Mouse (Mus musculus): ENCODE data around the gene Cdk2ap2. TPM values are rescaled to one million over a fixed set of nuclear protein-coding genes. Genes with fewer than 3 reads are reported as not detected.
"Not testable (repeated sequence)": the region's sequence is repeated elsewhere in the genome, so short reads cannot be mapped to it uniquely, and the experiment has no call there.

Cdk2ap2 gene
- total RNA-seq, 2 experiments from 2014 or later, result 17.8 to 23.4 TPM

GRCm38 (mm10) chr19:4117006-4117405 lies 20.0 kb downstream of the Cdk2ap2 start:
- no peak for DNase-seq

GRCm38 (mm10) chr19:4118350-4118749 lies 21.4 kb downstream of the Cdk2ap2 start:
- no peak for DNase-seq

GRCm38 (mm10) chr19:4119716-4120487 lies 22.9 kb downstream of the Cdk2ap2 start:
- no peak for DNase-seq

DNA sequence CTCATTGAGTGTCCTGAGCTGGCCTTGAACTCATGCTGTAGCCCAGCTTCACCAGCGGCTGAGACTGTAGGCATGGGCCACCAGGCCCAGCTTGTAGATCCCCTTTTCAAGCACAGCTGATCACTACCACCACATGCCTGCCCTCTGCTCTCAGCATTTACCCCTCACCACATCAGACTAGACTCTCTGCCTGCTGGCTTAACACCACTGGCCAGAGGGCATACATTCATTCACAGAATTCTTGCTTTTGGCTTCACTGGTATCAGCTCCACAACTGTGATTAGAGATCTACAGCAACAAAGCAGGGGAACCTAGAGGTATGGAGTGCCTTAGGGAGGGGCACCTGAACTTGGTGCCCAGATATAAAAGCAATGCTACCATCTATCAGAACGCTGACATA lies 23.5 kb downstream of the Cdk2ap2 start:
- DNase-seq, result no peak

DNA sequence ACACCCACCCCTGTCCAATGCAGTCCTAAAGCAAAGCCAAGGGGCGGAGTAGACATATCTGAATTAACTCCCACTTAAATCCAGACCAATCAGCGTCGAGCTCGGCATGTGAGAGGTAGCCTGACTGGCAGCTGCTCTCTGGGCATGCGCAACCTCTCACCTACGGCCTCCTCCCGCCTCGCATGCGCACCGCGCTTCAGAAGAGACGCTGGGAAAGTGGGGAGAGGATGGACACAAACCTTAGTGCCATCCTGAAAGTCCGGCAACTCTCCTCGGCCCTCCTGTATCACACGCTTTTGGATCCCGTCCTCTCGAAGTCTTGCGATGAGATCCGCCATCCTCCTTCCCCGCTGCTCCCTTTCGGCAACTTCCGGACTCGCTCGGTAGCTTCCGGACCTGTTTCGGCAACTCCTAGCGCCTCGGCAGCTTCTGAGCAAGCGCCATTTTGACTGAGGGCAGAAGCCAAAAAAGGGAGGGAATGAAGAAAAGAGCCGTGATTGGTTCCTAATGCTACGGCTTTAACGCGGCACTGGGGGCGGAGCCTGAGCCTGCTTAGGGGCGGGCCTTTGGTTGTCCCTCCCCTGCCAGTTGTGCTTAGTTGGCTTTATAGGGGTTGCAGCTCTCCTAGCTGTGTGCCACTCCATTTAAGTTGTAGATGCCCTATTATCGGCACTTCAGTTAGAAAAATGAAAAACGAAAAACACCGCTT lies 24.3 kb downstream of the Cdk2ap2 start:
- DNase-seq, result peak; percentile 97

DNA sequence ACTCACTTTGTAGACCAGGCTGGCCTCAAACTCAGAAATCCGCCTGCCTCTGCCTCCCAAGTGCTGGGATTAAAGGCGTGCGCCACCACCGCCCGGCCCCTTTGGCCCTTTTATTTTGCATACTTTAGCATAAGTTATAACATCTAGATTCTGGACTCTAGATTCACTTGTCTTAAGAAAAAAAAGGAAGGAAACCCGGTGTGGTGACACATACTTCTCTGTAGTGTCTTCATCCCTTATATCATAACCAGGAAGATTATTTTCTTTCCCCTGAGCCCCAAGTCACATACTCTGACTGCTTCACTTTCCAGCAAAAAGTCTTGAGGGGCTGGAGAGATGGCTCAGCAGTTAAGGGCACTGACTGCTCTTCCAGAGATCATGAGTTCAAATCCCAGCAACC lies 24.9 kb downstream of the Cdk2ap2 start:
- DNase-seq, result not testable (repeated sequence)

DNA sequence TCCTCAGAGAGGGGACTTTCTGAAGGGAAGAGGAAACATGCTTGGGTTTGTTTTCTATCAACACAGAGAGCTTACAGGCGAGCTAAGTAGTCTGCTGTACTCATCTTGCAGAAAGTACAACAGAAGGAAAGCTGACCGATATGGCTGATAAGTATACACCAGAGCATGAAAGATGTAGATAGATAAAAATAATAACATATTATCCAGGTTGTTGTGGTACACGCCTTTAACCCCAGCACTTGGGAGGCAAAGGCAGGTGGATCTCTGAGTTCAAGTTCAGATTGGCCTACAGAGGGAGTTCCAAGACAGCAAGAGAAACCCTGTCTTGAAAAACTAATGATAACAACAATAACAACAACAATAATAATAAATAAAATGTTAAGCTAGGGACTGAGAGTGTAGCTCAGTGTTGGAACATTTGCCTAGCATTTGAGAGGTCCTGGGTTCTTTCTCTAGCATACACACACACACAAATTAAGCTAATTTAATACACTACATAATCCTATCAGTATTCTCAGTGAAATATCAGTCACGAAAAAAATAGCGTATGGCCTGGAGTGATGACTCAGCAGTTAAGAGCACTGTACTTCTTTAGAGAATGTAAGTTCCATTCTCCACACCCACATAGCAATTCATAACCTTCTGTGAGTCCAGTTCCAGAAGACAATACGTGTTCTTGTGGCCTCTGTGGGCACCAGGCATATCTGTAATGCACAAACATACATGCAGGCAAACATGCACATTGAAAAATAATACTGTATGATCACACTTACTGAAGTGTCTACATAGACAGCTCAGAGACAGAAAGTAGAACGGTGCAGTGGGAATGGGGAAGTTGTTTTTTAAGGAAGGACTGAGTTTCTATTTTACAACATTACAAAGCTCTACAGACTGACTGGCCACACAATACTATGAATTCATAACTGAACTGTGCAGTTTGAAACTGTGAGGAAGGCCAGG lies 25.7 kb downstream of the Cdk2ap2 start:
- DNase-seq, result no peak

GRCm38 (mm10) chr19:4124432-4124831 lies 27.4 kb downstream of the Cdk2ap2 start:
- no peak for DNase-seq

DNA sequence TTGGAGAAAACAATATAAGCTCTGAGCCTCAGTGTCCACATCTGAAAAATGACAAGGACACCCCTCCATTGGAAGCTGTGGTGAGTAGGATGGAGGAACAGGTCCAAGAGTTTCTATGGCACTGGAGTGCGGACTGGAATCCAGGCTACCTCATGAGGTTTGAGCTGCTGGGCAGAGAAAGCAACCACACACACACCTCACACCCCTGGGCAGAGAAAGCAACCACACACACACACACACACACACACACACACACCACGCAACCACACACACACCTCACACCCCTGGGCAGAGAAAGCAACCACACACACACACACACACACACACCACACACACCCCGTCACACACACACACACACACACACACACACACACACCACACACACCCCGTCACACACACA lies 28.3 kb downstream of the Cdk2ap2 start:
- DNase-seq, result not testable (repeated sequence)

DNA sequence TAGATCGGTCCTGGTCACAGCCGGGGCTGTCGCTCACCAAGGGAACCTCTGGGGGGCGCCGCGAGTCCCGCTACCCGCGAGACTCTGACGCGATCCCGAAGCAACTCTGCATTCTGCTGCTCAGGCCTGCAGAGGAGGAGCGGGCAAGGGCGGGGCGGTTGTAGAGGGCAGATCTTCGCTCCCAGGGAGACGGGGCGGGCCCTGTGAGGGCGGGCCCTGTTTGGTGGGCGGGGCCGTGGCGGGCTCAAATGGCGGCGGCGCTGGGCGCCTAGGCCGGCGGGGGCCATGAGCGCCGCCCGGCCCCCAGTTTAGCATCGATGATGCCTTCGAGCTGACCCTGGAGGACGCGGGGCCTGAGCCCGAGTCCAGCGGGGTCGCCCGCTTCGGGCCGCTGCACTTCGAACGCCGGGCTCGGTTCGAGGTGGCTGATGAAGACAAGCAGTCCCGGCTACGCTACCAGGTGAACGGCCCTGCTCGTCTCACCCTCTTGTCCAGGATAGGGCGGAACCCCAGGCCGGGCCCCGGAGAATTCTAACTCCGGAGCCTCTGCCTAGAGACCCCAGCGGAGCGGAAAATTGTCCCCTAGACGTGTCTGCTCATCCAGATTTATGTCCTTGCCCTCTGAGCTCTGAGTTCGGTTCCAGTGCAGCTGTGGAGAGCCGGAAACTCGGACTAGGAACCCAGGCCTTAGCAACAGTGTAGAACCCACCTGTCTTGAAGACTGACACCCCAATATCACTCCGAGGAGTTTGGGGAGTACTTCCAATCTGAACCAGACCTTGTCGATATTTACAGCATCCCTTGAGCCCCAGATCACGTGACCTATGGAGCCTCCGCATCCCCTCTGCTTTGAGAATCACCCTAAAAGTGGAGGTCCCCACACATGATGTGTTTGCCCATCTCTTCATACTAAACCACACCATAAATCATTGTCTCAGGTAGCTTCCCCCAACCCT lies 29.0 kb downstream of the Cdk2ap2 start, which contains the start of gene Aip:
Gene Aip, minus strand, starts transcription at position 118 of the 956 bp plus-strand sequence.
- peak; percentile 99 for DNase-seq

DNA sequence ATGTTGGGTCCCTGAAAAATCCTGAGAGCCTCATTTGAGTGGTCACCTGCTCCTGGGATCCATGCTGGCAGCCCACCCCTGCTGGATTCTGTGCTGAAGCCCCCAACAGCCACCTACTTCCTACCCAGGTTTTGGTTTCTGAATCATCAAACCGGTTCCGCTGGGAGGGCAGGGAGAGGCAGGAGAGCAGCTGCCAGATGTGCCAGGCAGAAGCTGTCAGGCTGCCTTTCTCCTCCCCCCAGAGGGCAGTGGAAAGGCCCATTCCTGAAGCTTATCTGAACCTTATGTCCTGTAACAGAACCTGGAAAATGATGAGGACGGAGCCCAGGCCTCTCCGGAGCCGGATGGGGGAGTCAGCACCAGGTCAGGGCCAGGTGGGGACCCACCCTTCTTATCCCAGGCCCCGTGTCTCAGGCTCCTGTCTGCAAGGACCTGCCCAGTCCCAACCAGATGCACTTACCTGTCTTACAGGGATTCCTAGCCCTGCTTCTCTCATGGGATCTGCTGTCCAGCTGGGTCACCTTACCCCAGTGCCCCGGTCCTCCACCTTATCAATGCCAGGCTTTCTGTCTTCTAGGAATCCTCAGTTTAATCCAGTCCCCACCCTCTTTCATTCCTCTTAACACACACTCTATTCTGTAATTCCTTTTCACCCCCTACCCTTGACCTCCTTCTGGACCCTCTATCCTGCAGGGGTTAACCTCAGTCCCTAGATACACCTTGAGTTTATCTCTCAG lies 29.9 kb downstream of the Cdk2ap2 start:
- no peak for DNase-seq

GRCm38 (mm10) chr19:4129462-4129861 lies 32.5 kb downstream of the Cdk2ap2 start:
- DNase-seq, result no peak

GRCm38 (mm10) chr19:4130106-4130505 lies 33.1 kb downstream of the Cdk2ap2 start:
- no peak for DNase-seq

DNA sequence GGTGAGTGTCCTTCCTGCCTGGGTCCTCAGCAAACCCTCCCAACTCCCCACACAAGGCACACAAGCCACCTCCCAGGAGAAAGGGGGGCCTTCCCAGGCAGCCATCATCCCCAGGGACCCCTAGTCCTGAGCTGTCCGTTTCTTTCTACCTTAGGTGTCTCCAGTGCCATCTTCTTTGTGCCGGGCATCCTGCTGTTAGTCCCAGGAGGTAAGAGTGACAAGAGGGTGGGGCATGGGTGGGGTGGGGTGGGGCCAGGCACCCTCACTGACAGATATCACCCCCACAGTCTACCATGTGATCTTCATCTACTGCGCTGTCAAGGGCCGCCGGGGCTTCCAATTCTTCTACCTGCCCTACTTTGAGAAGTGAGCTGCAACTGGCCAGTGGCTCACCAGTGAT lies 34.1 kb downstream of the Cdk2ap2 start:
- no peak for DNase-seq

DNA sequence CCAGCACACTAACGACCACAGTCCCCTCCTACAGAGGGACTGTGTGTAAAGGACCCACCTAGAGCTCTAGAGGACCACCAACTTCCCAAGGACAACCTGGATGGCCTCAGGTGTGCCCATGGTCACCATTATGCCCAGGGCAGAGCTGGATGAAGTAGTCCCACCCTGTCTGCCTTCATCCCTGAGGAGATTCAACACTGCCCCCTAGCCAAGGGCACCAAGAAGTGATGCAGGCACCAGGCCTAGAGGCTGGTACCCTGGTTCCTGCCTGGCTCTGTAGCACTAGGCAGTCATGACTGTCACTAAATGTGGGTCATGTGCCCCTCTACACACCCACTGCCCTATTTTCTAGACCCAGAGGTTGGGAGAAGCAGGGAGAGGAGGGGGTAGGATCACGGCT lies 34.8 kb downstream of the Cdk2ap2 start:
- no peak for DNase-seq

DNA sequence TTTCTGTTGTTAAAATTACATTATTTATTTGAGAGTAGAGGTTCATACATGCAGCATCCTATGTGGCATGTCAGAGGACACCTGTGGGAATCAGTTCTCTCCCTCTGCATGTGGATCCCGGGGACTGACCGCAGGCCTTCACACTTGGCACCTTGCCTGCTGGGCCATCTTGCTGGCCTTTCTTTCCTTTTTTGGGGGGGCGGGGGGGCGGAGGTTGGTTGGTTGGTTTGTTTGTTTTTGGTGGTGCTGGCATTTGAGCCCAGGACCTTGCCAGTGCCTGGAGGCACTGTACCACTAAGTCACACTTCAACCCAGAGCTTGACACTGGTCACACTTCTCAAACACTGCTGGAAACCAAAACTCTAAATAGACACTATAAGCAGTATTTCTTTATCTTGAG lies 37.4 kb downstream of the Cdk2ap2 start:
- DNase-seq, result no peak

DNA sequence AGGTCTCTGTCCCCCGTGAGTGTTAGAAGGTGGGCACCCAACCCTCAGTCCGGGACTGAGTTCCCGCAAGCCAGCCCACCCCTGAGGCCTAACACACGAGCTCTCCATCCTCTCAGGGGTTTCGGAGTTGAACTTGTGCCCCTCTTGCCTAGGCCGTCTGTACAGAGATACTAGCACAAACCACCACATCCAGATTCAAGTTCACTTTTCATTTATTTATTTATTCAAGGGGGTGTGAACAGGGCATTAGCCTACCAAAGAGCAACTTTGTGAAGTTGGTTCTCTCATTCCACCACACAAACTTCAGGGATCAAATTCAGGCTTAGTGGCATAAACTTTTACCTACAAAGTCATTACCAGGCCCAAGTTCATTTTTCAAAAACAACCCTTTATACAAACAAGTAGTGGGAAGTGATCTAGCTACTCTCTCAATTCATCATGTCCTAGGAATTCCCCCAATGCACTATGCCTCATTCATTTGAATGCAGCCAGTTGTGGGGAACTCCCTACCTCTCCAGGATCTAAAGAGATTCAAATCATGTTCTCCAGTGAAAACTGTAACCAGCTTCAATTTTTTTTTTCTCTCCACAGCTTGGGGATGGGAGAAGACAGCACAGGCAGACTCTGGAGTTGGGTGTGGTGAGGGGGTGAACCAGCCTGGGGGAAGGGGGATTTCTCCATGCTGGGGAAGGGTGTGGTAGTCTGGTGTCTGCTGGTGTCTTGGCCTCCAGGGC lies 38.4 kb downstream of the Cdk2ap2 start:
- not testable (repeated sequence) for DNase-seq

- DNase-seq, result not testable (repeated sequence)
Measured at GRCm38 (mm10) chr19:4135963-4136345, 39.0 kb downstream of the Cdk2ap2 start.

DNA sequence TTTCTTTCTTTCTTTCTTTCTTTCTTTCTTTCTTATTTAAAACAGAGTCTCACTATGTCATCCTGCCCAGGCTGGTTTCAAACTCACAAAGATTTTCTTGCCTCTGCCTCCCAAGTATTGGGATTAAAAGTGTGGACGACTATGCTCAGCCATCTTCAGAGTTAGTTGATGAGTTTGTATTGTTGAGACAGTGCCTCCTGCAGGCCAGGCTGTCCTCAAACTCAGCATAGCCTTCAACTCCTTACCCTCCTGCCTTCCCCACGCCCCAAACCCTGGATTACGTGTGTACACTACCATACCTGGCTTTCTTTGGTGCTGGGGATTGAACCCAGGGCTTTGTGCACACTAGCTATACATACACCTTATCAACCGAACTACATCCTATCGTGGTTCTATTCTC lies 39.5 kb downstream of the Cdk2ap2 start:
- DNase-seq, result no peak

DNA sequence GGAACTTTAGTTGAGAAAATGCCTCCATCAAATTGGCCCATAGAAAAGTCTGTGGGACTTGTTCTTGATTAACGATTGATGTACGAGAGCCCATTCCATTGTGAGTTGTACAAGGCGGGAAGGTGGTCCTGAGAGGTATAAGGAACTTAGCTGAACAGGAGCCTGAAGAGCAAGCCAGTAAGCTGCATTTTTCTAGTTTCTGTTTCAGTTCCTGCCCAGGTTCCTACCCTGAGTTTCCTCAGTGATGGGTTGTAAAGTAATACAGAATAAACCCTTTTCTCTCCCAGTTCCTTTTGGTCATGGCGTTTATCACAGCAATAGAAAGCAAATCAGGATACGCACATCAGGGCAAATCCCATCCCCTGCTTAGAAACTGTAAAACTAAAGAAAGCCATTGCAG lies 40.9 kb downstream of the Cdk2ap2 start:
- DNase-seq, result no peak

All from gastrocnemius, postnatal 25 days (tissue).